Mouse (Mus musculus): ENCODE data around the gene Gm10490. TPM values are rescaled to one million over a fixed set of nuclear protein-coding genes. Genes with fewer than 3 reads are reported as not detected.

Gene Gm10490
- polyA plus RNA-seq, 2 experiments = not detected

GRCm38 (mm10) chrX:7919601-7920383 is 10.4 kb downstream of the Gm10490 start, which contains the start of gene Pcsk1n:
Pcsk1n (plus strand) TSS chrX:7919822.
- no peak within 1 kb of the TSS for H3K9ac ChIP-seq (replicated peaks)
- DNase-seq (ENCODE audit: low read depth in 3 of 3, low spot score in 3 of 3) (no peak), ATAC-seq (ENCODE audit: insufficient read depth) (no peak)
- H3K27ac ChIP-seq = no peak within 1 kb of the TSS
- H3K4me1 ChIP-seq (replicated peaks; ENCODE audit: control insufficient read depth in 2 of 2, insufficient read depth in 2 of 2, low read length in 1 of 2) = no peaks in the 10 kb centered on the region
- no peak within 1 kb of the TSS for H3K4me2 ChIP-seq (ENCODE audit: low read depth)
- no peaks in the 10 kb centered on the region for H3K9me3 ChIP-seq (ENCODE audit: control insufficient read depth, low read length)
- no peaks in the 10 kb centered on the region for H3K36me3 ChIP-seq (replicated peaks; ENCODE audit: control insufficient read depth, insufficient read depth, low read depth)
- WGBS (ENCODE audit: insufficient replicate concordance) = 14% methylated on average over 39 of the region's 40 CpGs
- peaks cover 64% of the 10 kb centered on the region for H3K27me3 ChIP-seq (ENCODE audit: control insufficient read depth, insufficient read depth, low read length)
- no peak for TF ChIP-seq CTCF (IDR thresholded peaks at IDR 0.05; ENCODE audit: low read depth)
- TF ChIP-seq EP300 (IDR thresholded peaks at IDR 0.05; ENCODE audit: low read depth) = no peak
- no peak within 1 kb of the TSS for H3K4me3 ChIP-seq (ENCODE audit: insufficient read depth in 1 of 2, low read depth in 2 of 2, low read length in 2 of 2)

GRCm38 (mm10) chrX:7922032-7922431 is 12.7 kb downstream of the Gm10490 start:
- no peaks in the 10 kb centered on the region for H3K36me3 ChIP-seq (replicated peaks; ENCODE audit: control insufficient read depth, insufficient read depth, low read depth)
- H3K4me2 ChIP-seq (ENCODE audit: low read depth) = peak overlapping the region; percentile 22; the same call in 1 of the 2 replicates
- H3K4me1 ChIP-seq (replicated peaks; ENCODE audit: control insufficient read depth in 2 of 2, insufficient read depth in 2 of 2, low read length in 1 of 2) = no peaks in the 10 kb centered on the region
- H3K27me3 ChIP-seq (ENCODE audit: control insufficient read depth, insufficient read depth, low read length) = peaks cover 85% of the 10 kb centered on the region
- 7% methylated on average over 48 of the region's 48 CpGs for WGBS (ENCODE audit: insufficient replicate concordance)
- H3K9me3 ChIP-seq (ENCODE audit: control insufficient read depth, low read length) = no peaks in the 10 kb centered on the region
- no peak for DNase-seq (ENCODE audit: low read depth in 3 of 3, low spot score in 3 of 3)
- no peak overlapping the region for H3K9ac ChIP-seq (replicated peaks)
- no peak overlapping the region for H3K27ac ChIP-seq
- TF ChIP-seq EP300 (IDR thresholded peaks at IDR 0.05; ENCODE audit: low read depth) (no peak), CTCF (IDR thresholded peaks at IDR 0.05; ENCODE audit: low read depth) (no peak)
- 0 out of 4 replicates have a peak overlapping the region, but pooled peaks of 1 of the 2 experiments have one; percentile 3 for H3K4me3 ChIP-seq (ENCODE audit: insufficient read depth in 1 of 2, low read depth in 2 of 2, low read length in 2 of 2)
- no peak for ATAC-seq (ENCODE audit: insufficient read depth)

GRCm38 (mm10) chrX:7926266-7926665 is 16.9 kb downstream of the Gm10490 start:
- no peak overlapping the region for H3K4me2 ChIP-seq (ENCODE audit: low read depth)
- H3K9me3 ChIP-seq (ENCODE audit: control insufficient read depth, low read length) = no peaks in the 10 kb centered on the region
- H3K4me3 ChIP-seq (ENCODE audit: insufficient read depth in 1 of 2, low read depth in 2 of 2, low read length in 2 of 2) = no peak overlapping the region
- no peak overlapping the region for H3K27ac ChIP-seq
- H3K9ac ChIP-seq (replicated peaks) = no peak overlapping the region
- no peak for DNase-seq (ENCODE audit: low read depth in 3 of 3, low spot score in 3 of 3)
- no peak for TF ChIP-seq EP300 (IDR thresholded peaks at IDR 0.05; ENCODE audit: low read depth)
- no peak for TF ChIP-seq CTCF (IDR thresholded peaks at IDR 0.05; ENCODE audit: low read depth)
- 51% methylated on average over 6 of the region's 6 CpGs for WGBS (ENCODE audit: insufficient replicate concordance)
- H3K4me1 ChIP-seq (replicated peaks; ENCODE audit: control insufficient read depth in 2 of 2, insufficient read depth in 2 of 2, low read length in 1 of 2) = no peaks in the 10 kb centered on the region
- peaks cover 75% of the 10 kb centered on the region for H3K27me3 ChIP-seq (ENCODE audit: control insufficient read depth, insufficient read depth, low read length)
- no peak for ATAC-seq (ENCODE audit: insufficient read depth)
- H3K36me3 ChIP-seq (replicated peaks; ENCODE audit: control insufficient read depth, insufficient read depth, low read depth) = no peaks in the 10 kb centered on the region

- Histone ChIP-seq H3K36me3 (replicated peaks; ENCODE audit: control insufficient read depth, insufficient read depth, low read depth) (no peaks in the 10 kb centered on the region), H3K4me2 (ENCODE audit: low read depth) (no peak overlapping the region), H3K27me3 (ENCODE audit: control insufficient read depth, insufficient read depth, low read length) (peaks cover 67% of the 10 kb centered on the region), H3K9me3 (ENCODE audit: control insufficient read depth, low read length) (no peaks in the 10 kb centered on the region), H3K27ac (no peak overlapping the region), H3K4me3 (ENCODE audit: insufficient read depth in 1 of 2, low read depth in 2 of 2, low read length in 2 of 2) (no peak overlapping the region), H3K9ac (replicated peaks) (no peak overlapping the region), H3K4me1 (replicated peaks; ENCODE audit: control insufficient read depth in 2 of 2, insufficient read depth in 2 of 2, low read length in 1 of 2) (no peaks in the 10 kb centered on the region)
- TF ChIP-seq CTCF (IDR thresholded peaks at IDR 0.05; ENCODE audit: low read depth) = no peak
- TF ChIP-seq EP300 (IDR thresholded peaks at IDR 0.05; ENCODE audit: low read depth) = no peak
- DNase-seq (ENCODE audit: low read depth in 3 of 3, low spot score in 3 of 3) (no peak), ATAC-seq (ENCODE audit: insufficient read depth) (no peak)
- 11% methylated on average over 10 of the region's 10 CpGs for WGBS (ENCODE audit: insufficient replicate concordance)
Observed at GRCm38 (mm10) chrX:7927116-7927515, 17.8 kb downstream of the Gm10490 start.

GRCm38 (mm10) chrX:7928270-7928790 is 19.0 kb downstream of the Gm10490 start, which contains the start of gene Eras:
Eras (minus strand) TSS chrX:7928607.
- 18% methylated on average over 18 of the region's 19 CpGs for WGBS (ENCODE audit: insufficient replicate concordance)
- no peaks in the 10 kb centered on the region for H3K9me3 ChIP-seq (ENCODE audit: control insufficient read depth, low read length)
- no peak for TF ChIP-seq CTCF (IDR thresholded peaks at IDR 0.05; ENCODE audit: low read depth)
- TF ChIP-seq EP300 (IDR thresholded peaks at IDR 0.05; ENCODE audit: low read depth) = no peak
- H3K4me1 ChIP-seq (replicated peaks; ENCODE audit: control insufficient read depth in 2 of 2, insufficient read depth in 2 of 2, low read length in 1 of 2) = no peaks in the 10 kb centered on the region
- H3K4me2 ChIP-seq (ENCODE audit: low read depth) = no peak within 1 kb of the TSS
- H3K9ac ChIP-seq (replicated peaks) = no peak within 1 kb of the TSS
- DNase-seq (ENCODE audit: low read depth in 3 of 3, low spot score in 3 of 3) = no peak
- H3K27ac ChIP-seq = no peak within 1 kb of the TSS
- H3K36me3 ChIP-seq (replicated peaks; ENCODE audit: control insufficient read depth, insufficient read depth, low read depth) = no peaks in the 10 kb centered on the region
- no peak within 1 kb of the TSS for H3K4me3 ChIP-seq (ENCODE audit: insufficient read depth in 1 of 2, low read depth in 2 of 2, low read length in 2 of 2)
- no peak for ATAC-seq (ENCODE audit: insufficient read depth)
- peaks cover 55% of the 10 kb centered on the region for H3K27me3 ChIP-seq (ENCODE audit: control insufficient read depth, insufficient read depth, low read length)
